Mouse (Mus musculus) adrenal gland, adult 18-20 months (tissue): Measurements from ENCODE around the gene Slc39a11. TPM values are rescaled to one million over a fixed set of nuclear protein-coding genes. Genes with fewer than 3 reads are reported as not detected.

Experiments
- DNase-seq, 2 experiments: peaks; one replicate each; pipeline ENCODE4 v3.0.0; 2021 to 2022; ENCODE audit warnings: low spot score in 2 of 2
- total RNA-seq, 2 experiments: library from RNA; stranded (reverse); gene quantifications; 1 replicate in 1 of 2; 2 replicates in 1 of 2; pipeline ENCODE4 v1.2.3; 2021

Slc39a11 gene
- total RNA-seq, 2 experiments from 2014 or later, result 23.1 to 29.1 TPM

GRCm38 (mm10) chr11:113471936-113472335 is 177.9 kb downstream of the Slc39a11 start:
- no peak for DNase-seq

- DNase-seq, result peak in 1 of 2 experiments; percentile 19
Measured at GRCm38 (mm10) chr11:113469919-113470785, 179.7 kb downstream of the Slc39a11 start.

- no peak for DNase-seq
Measured at GRCm38 (mm10) chr11:113468016-113468415, 181.9 kb downstream of the Slc39a11 start.

- DNase-seq, result no peak
Measured at GRCm38 (mm10) chr11:113467313-113467811, 182.5 kb downstream of the Slc39a11 start.

- no peak for DNase-seq
Measured at GRCm38 (mm10) chr11:113460118-113460517, 189.8 kb downstream of the Slc39a11 start.

- DNase-seq, result no peak
Measured at GRCm38 (mm10) chr11:113458582-113459210, 191.2 kb downstream of the Slc39a11 start.

GRCm38 (mm10) chr11:113452861-113453568 is 196.9 kb downstream of the Slc39a11 start:
- no peak for DNase-seq

GRCm38 (mm10) chr11:113451301-113451700 is 198.6 kb downstream of the Slc39a11 start:
- DNase-seq, result no peak

- DNase-seq, result no peak
Measured at GRCm38 (mm10) chr11:113450665-113451064, 199.2 kb downstream of the Slc39a11 start.

- DNase-seq, result no peak
Measured at GRCm38 (mm10) chr11:113450028-113450427, 199.9 kb downstream of the Slc39a11 start.

GRCm38 (mm10) chr11:113442036-113442435 is 207.8 kb downstream of the Slc39a11 start:
- no peak for DNase-seq

- no peak for DNase-seq
Measured at GRCm38 (mm10) chr11:113439328-113440030, 210.4 kb downstream of the Slc39a11 start.

GRCm38 (mm10) chr11:113438915-113439314 is 211.0 kb downstream of the Slc39a11 start:
- no peak for DNase-seq

GRCm38 (mm10) chr11:113437357-113437756 is 212.5 kb downstream of the Slc39a11 start:
- DNase-seq, result no peak

GRCm38 (mm10) chr11:113436299-113436698 is 213.6 kb downstream of the Slc39a11 start:
- no peak for DNase-seq

GRCm38 (mm10) chr11:113435696-113436095 is 214.2 kb downstream of the Slc39a11 start:
- no peak for DNase-seq

GRCm38 (mm10) chr11:113431161-113431560 is 218.7 kb downstream of the Slc39a11 start:
- no peak for DNase-seq

- no peak for DNase-seq
Measured at GRCm38 (mm10) chr11:113425882-113426281, 224.0 kb downstream of the Slc39a11 start.

GRCm38 (mm10) chr11:113425454-113425853 is 224.4 kb downstream of the Slc39a11 start:
- DNase-seq, result no peak

- no peak for DNase-seq
Measured at GRCm38 (mm10) chr11:113424765-113425164, 225.1 kb downstream of the Slc39a11 start.

GRCm38 (mm10) chr11:113422598-113422997 is 227.3 kb downstream of the Slc39a11 start:
- no peak for DNase-seq
